Mouse (Mus musculus): Measurements from ENCODE around the gene Plekhm3.

- no peak for TF ChIP-seq CTCF (IDR thresholded peaks at IDR 0.05; ENCODE audit: low read depth)
- TF ChIP-seq EP300 (IDR thresholded peaks at IDR 0.05; ENCODE audit: low read depth), result no peak
Measured at GRCm38 (mm10) chr1:64949377-64949776, 7.2 kb downstream of the Plekhm3 start.

All from liver, embryonic 14.5 days (tissue).